ENCODE assay signal across 16 mouse cellular contexts in the genomic region with DNA sequence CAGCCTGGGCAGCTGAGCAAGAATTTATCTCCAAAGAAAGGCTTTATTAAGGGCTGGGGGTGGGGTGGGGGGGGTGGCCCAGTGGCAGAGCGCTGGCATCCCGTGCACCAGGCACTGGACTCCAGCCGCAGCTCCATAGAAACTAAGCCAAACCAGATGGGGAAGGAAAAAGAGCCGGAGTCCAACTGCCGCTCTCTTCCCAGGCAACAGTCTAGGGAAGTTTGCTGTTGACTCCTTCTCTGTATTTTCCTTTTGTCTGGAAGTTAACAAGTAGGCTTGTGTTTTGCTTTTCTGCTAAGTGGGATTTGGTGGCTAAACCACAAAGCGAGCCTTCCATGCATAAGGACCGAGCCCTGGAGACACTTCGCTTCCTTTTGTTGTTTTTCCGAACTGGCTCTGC. TPM values are rescaled to one million over a fixed set of nuclear protein-coding genes. Genes with fewer than 3 reads are reported as not detected.
DNase-seq lines count a peak whose midpoint lies in the region; ATAC-seq and TF ChIP-seq lines count a peak whose summit lies in the region.
"Had no signal": no experiment of that assay in that cellular context is flagged by ENCODE, and none has a peak within 500 bp of the region (broad histone marks: within the 10 kb centered on the region; RNA-seq: fewer than 3 reads in every experiment).

No protein-coding gene starts in this region.

- peak overlapping the region; percentile 23 for H3K4me2 ChIP-seq in embryonic facial prominence, embryonic 15.5 days (replicated peaks)
- H3K4me2 ChIP-seq in liver, embryonic 13.5 days = peak overlapping the region; percentile 95

- TF ChIP-seq CTCF in G1E (IDR thresholded peaks at IDR 0.05; ENCODE audit: low read depth, low read length) = no peak

- H3K4me3 ChIP-seq in G1E (ENCODE audit: low read depth, low read length) = peak overlapping the region; percentile 84
- no peak overlapping the region for H3K4me3 ChIP-seq in embryonic facial prominence, embryonic 15.5 days (replicated peaks)
- H3K4me3 ChIP-seq in liver, embryonic 13.5 days (replicated peaks) = peak overlapping the region; percentile 80
- H3K4me3 ChIP-seq: myocyte had no signal

- intact Hi-C loops in gastrocnemius, postnatal 36 days (cut with DNase I) = no loop called here

- H3K27ac ChIP-seq in embryonic facial prominence, embryonic 15.5 days (replicated peaks) = peak overlapping the region; percentile 87
- H3K27ac ChIP-seq in liver, embryonic 13.5 days = peak overlapping the region; percentile 99
- H3K27ac ChIP-seq: kidney, postnatal 0 days had no signal

- no peak for ATAC-seq in G1E (ENCODE audit: extremely low read depth, insufficient number of reproducible peaks, low FRiP score, poor library complexity, severe bottlenecking)
- no peak for ATAC-seq in embryonic facial prominence, embryonic 15.5 days (ENCODE audit: insufficient number of reproducible peaks, low FRiP score, low TSS enrichment, low read depth)
- ATAC-seq in liver, embryonic 13.5 days (ENCODE audit: low read depth) = no peak

- WGBS in embryonic facial prominence, embryonic 15.5 days = 38% methylated on average over 9 of the region's 9 CpGs
- WGBS in liver, embryonic 13.5 days (ENCODE audit: insufficient replicate concordance) = 48% methylated on average over 9 of the region's 9 CpGs

- H3K9ac ChIP-seq in embryonic facial prominence, embryonic 15.5 days = no peak overlapping the region
- H3K9ac ChIP-seq in liver, embryonic 13.5 days = peak overlapping the region; percentile 87

- no peaks in the 10 kb centered on the region for H3K9me3 ChIP-seq in G1E (replicated peaks)
- no peaks in the 10 kb centered on the region for H3K9me3 ChIP-seq in embryonic facial prominence, embryonic 15.5 days (replicated peaks)
- H3K9me3 ChIP-seq in liver, embryonic 13.5 days (replicated peaks) = no peaks in the 10 kb centered on the region

- DNase-seq in gastrocnemius, postnatal 25 days = peak; percentile 4
- DNase-seq in gastrocnemius, postnatal 36 days = no peak
- DNase-seq in G1E (ENCODE audit: low spot score) = no peak
- DNase-seq in liver, embryonic 13.5 days = no peak
- no peak for DNase-seq in right cerebral cortex, adult 2 months (ENCODE audit: low spot score in 2 of 2)
- no peak for DNase-seq in layer of hippocampus, adult 9-11 months
- no peak for DNase-seq in gastrocnemius, adult 8-10 months (ENCODE audit: low spot score in 2 of 2)
- DNase-seq: gastrocnemius, postnatal 10 days; heart, postnatal 4 days; lung, postnatal 36 days; retina, postnatal 1 day; thymus, adult 18-20 months had no signal

- peaks cover 87% of the 10 kb centered on the region for H3K4me1 ChIP-seq in G1E (ENCODE audit: insufficient read depth, low read depth, low read length)
- H3K4me1 ChIP-seq in embryonic facial prominence, embryonic 15.5 days = peaks cover 34% of the 10 kb centered on the region
- H3K4me1 ChIP-seq in liver, embryonic 13.5 days (replicated peaks) = peaks cover 85% of the 10 kb centered on the region

- no peaks in the 10 kb centered on the region for H3K27me3 ChIP-seq in G1E (ENCODE audit: insufficient read depth, low read length)
- no peaks in the 10 kb centered on the region for H3K27me3 ChIP-seq in embryonic facial prominence, embryonic 15.5 days
- H3K27me3 ChIP-seq in liver, embryonic 13.5 days = no peaks in the 10 kb centered on the region

- peaks cover 69% of the 10 kb centered on the region for H3K36me3 ChIP-seq in G1E (replicated peaks)
- H3K36me3 ChIP-seq in embryonic facial prominence, embryonic 15.5 days = peaks cover 6% of the 10 kb centered on the region; the same call in 1 of the 2 replicates
- H3K36me3 ChIP-seq in liver, embryonic 13.5 days = peaks cover 39% of the 10 kb centered on the region

RNA-seq across cellular contexts. Expression of gene Pnpo, which starts 2.7 kb away (rescaled TPM):
- 1 to 10 TPM; 7.0 to 8.3 TPM for total RNA-seq in gastrocnemius, postnatal 25 days (2021)
- total RNA-seq in gastrocnemius, postnatal 36 days (2021) = 1 to 10 TPM; 6.6 to 7.5 TPM
- total RNA-seq in G1E (2014; fragmentation: Nextera tagmentation) (119 and 123 TPM in 2 replicates), G1E (2017) (298 and 340 TPM in 2 replicates)
- 64.1 and 97.1 TPM in 2 replicates for polyA plus RNA-seq in G1E (2012)
- 28.2 and 30.5 TPM in 2 replicates for polyA plus RNA-seq in embryonic facial prominence, embryonic 15.5 days (2015; fragmentation: Nextera tagmentation; extraction: Ambion mirVana)
- polyA plus RNA-seq in liver, embryonic 13.5 days (2015; fragmentation: Nextera tagmentation; extraction: Ambion mirVana) = 652 and 660 TPM in 2 replicates
- 1 to 10 TPM; 7.4 to 9.3 (median 8.0) TPM for total RNA-seq in gastrocnemius, adult 8-10 months (2022)

RNA-seq across cellular contexts. Expression of gene Prr15l, which starts 18.6 kb away (rescaled TPM):
- total RNA-seq in gastrocnemius, postnatal 25 days (2021) = not detected
- total RNA-seq in gastrocnemius, postnatal 36 days (2021) = not detected
- total RNA-seq in G1E (2014; fragmentation: Nextera tagmentation) = not detected in 2 replicates
- total RNA-seq in G1E (2017) = 0.05 and 0.17 TPM in 2 replicates
- polyA plus RNA-seq in G1E (2012) = 0.11 and 0.17 TPM in 2 replicates
- 5.6 and 6.1 TPM in 2 replicates for polyA plus RNA-seq in embryonic facial prominence, embryonic 15.5 days (2015; fragmentation: Nextera tagmentation; extraction: Ambion mirVana)
- polyA plus RNA-seq in liver, embryonic 13.5 days (2015; fragmentation: Nextera tagmentation; extraction: Ambion mirVana) = 4.4 and 5.2 TPM in 2 replicates
- total RNA-seq in gastrocnemius, adult 8-10 months (2022) = not detected
- total RNA-seq: gastrocnemius, postnatal 10 days; left cerebral cortex, adult 18-20 months had no signal

RNA-seq across cellular contexts. Expression of gene Cdk5rap3, which starts 30.2 kb away (rescaled TPM):
- total RNA-seq in gastrocnemius, postnatal 25 days (2021) = 10 to 100 TPM; 22.3 to 23.0 TPM
- total RNA-seq in gastrocnemius, postnatal 36 days (2021) = 10 to 100 TPM; 21.0 to 25.3 TPM
- total RNA-seq in G1E (2014; fragmentation: Nextera tagmentation) (30.6 and 31.7 TPM in 2 replicates), G1E (2017) (51.3 and 59.3 TPM in 2 replicates)
- polyA plus RNA-seq in G1E (2012) = 63.6 TPM in 2 replicates
- polyA plus RNA-seq in embryonic facial prominence, embryonic 15.5 days (2015; fragmentation: Nextera tagmentation; extraction: Ambion mirVana) = 77.7 and 82.3 TPM in 2 replicates
- 39.6 and 44.4 TPM in 2 replicates for polyA plus RNA-seq in liver, embryonic 13.5 days (2015; fragmentation: Nextera tagmentation; extraction: Ambion mirVana)
- total RNA-seq in gastrocnemius, adult 8-10 months (2022) = 10 to 100 TPM; 23.0 to 30.7 (median 27.9) TPM

RNA-seq across cellular contexts. Expression of gene Sp2, which starts 36.3 kb away (rescaled TPM):
- 1 to 10 TPM; 8.9 to 9.0 TPM for total RNA-seq in gastrocnemius, postnatal 25 days (2021)
- total RNA-seq in gastrocnemius, postnatal 36 days (2021) = 10 to 100 TPM in 1 of 2 experiments, 1 to 10 TPM in 1; 8.6 to 12.5 TPM
- total RNA-seq in G1E (2014; fragmentation: Nextera tagmentation) (27.9 and 32.3 TPM in 2 replicates), G1E (2017) (0.99 and 1.6 TPM in 2 replicates)
- polyA plus RNA-seq in G1E (2012) = 46.6 and 54.6 TPM in 2 replicates
- 16.8 and 17.9 TPM in 2 replicates for polyA plus RNA-seq in embryonic facial prominence, embryonic 15.5 days (2015; fragmentation: Nextera tagmentation; extraction: Ambion mirVana)
- 13.0 and 15.3 TPM in 2 replicates for polyA plus RNA-seq in liver, embryonic 13.5 days (2015; fragmentation: Nextera tagmentation; extraction: Ambion mirVana)
- 10 to 100 TPM in 2 of 4 experiments, 1 to 10 TPM in 2; 8.6 to 12.5 (median 10.4) TPM for total RNA-seq in gastrocnemius, adult 8-10 months (2022)

Comparison
In these comparisons a context has a peak if more than half of its experiments do, and no peak if none do; other contexts are left out.
1. RNA of gene Pnpo, which starts 2.7 kb away (total RNA-seq): 119 to 340 TPM in G1E; 7.0 to 8.3 TPM in gastrocnemius, postnatal 25 days, 7.4 to 9.3 TPM in gastrocnemius, adult 8-10 months and 6.6 to 7.5 TPM in gastrocnemius, postnatal 36 days; every median in the first group is over 10 times any median in the second.